Mouse (Mus musculus) macrophage (primary cell): ENCODE measurements at regions not wholly inside any gene's neighbourhood (a gene's known extent, or its start where the extent isn't known, plus 50 kb on each side); places are given as distances from the start of the nearest gene placed in this dataset.
"Not testable (repeated sequence)": the region's sequence is repeated elsewhere in the genome, so short reads cannot be mapped to it uniquely, and the experiment has no call there.

Source experiments
- H3K27ac ChIP-seq: fragments of 350-480 bp; formaldehyde crosslinking; 2 replicates; pipeline ENCODE4 v1.9.0; 2021
- H3K36me3 ChIP-seq: fragments of 350-480 bp; formaldehyde crosslinking; 2 replicates; pipeline ENCODE4 v1.9.0; 2021; ENCODE audit errors: inconsistent target
- H3K4me3 ChIP-seq: fragments of 350-480 bp; formaldehyde crosslinking; 2 replicates; pipeline ENCODE4 v1.9.0; 2021; ENCODE audit errors: inconsistent target
- H3K79me2 ChIP-seq: fragments of 350-480 bp; formaldehyde crosslinking; 2 replicates; pipeline ENCODE4 v1.9.0; 2021; ENCODE audit errors: inconsistent target
- WGBS: methylation state at CpG from one replicate; pipeline ENCODE4 v1.1.7; 2026; ENCODE audit warnings: inconsistent platforms; ENCODE audit not compliant: missing documents; 5-methylcytosine and 5-hydroxymethylcytosine counted together

DNA sequence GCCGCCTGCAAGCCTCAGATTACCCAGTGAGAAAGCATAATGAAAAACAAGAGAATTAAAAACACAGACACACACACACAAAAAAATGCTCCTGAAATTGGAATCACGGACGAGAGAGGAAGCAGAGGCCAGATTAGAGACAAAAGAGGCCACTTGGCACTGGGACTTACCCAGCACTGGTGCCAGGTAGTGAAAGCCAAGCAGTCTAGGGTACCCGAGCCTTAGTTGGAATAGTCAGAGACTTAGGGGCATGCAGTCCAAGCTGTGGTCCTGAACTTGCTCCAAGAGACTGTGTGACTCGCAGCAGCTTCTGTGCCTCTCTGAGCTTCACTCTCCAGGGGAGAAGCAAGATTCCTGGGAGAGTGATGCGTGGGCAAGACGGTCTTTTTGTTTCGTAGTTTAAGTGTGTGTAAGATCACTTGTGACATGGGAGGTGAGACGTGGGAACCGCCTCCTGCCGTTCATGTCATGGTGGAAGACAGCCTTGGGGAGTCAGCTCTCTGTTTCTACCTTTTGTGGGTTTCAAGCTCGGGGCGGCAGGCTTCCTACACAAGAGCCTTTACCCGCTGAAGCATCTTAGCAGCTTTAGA is 420.8 kb downstream of the Ptpru start:
- H3K79me2 ChIP-seq: no peaks in the 10 kb centered on the region
- no peaks in the 10 kb centered on the region for H3K36me3 ChIP-seq
- H3K27ac ChIP-seq: no peak overlapping the region
- WGBS: 82% methylated on average over 13 of the region's 14 CpGs
- no peak overlapping the region for H3K4me3 ChIP-seq

DNA sequence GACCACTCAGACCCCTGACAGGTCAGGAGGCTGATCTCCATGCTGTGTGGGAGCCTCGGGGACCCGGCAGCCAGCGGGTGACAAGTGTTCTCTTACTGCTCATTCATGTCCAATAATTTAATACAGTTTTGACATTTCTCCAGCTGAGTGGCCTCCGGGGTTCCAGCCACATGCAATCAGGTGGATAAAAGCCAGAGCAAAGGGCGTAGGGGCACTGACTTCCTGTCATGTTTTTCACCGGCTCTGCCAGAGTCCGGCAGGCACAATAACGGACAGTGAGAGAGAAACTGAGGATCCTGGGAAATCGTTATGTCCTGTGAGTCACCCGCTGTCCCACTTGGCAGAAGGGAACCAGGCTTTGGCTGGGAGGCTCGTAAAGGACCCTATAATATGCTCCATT is 412.8 kb downstream of the Ptpru start:
- H3K79me2 ChIP-seq: no peaks in the 10 kb centered on the region
- no peaks in the 10 kb centered on the region for H3K36me3 ChIP-seq
- no peak overlapping the region for H3K27ac ChIP-seq
- 62% methylated on average over 11 of the region's 11 CpGs for WGBS
- H3K4me3 ChIP-seq: no peak overlapping the region

DNA sequence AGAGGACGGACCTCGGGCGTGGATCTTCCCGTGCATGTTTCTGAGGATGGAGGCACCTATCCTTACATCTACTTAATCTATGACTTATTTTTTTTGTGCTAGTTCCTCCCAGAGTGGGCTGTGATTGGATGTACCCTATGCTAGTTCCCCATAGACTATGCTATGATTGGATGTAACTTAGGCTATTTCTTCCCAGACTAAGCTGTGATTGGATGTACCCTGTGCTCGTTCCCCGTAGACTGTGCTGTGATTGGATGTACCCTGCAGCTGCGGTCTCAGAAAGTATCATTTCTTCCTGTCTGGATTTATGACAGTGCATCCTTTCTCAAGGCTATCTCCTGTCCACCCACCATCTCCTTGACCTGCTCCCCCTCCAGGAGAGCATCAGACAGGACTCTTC is 410.2 kb downstream of the Ptpru start:
- H3K4me3 ChIP-seq: no peak overlapping the region
- H3K79me2 ChIP-seq: no peaks in the 10 kb centered on the region
- 88% methylated on average over 7 of the region's 7 CpGs for WGBS
- H3K36me3 ChIP-seq: no peaks in the 10 kb centered on the region
- H3K27ac ChIP-seq: no peak overlapping the region

DNA sequence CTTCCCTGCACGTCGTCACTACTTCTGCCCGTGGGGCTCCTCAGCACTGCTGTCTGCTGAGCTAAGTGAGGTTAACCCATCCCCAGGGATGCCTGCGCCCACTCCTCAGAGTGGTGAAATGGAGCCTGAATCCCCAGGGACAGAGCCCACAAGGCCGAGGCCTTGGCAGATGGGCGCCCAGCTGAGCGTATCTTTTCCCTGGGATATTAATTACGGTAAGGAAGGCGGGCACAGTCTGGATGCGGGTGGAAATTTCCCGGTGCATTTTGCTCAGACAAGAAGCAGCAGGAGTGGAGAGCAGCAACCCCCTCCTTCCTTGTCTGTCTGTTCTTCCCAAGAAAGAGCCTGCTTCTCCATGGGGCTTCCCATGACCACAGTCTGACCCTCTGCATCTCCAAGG is 408.7 kb downstream of the Ptpru start:
- no peaks in the 10 kb centered on the region for H3K79me2 ChIP-seq
- no peaks in the 10 kb centered on the region for H3K36me3 ChIP-seq
- WGBS: 86% methylated on average over 11 of the region's 11 CpGs
- H3K27ac ChIP-seq: no peak overlapping the region
- H3K4me3 ChIP-seq: no peak overlapping the region

DNA sequence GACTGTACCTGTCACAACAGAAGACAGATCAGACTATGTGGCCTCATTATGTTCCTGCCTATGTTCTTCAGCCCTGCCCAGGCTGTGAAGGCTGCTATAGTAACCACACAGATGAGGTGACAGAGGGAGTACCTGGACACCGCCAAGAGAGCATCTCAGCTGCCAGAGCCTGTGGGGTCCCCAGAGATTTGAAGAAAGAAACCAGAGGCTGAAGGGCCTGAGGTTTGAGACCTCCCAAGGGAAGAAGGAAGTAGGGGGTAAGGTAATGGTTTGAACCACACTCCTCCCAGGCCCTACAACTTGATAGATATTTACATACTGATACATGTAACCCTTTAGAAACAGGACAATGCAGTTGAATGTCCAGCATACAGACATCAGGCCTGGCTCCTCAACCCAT is 407.7 kb downstream of the Ptpru start:
- Histone ChIP-seq H3K79me2 (no peaks in the 10 kb centered on the region), H3K4me3 (no peak overlapping the region), H3K27ac (no peak overlapping the region), H3K36me3 (no peaks in the 10 kb centered on the region)
- WGBS: 64% methylated on average over 1 of the region's 1 CpGs

DNA sequence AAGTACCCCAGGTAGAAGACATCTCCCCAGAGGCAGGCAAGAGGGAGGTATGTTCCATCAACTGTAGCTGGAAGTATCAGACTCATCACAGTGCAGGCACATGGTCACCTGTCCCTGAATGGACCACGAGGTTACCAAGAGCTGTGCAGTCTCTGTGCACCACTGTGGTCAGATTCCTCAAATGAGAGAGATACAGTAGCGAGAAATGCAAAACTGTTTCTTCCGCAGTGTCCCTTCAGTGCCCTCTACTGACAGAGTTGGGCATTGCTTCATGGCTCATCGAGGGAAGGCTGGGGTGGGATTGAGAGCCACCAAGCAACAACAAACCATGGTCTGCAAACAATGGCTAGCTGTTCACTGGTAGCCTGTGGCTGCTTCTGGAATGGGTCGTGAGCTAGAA is 406.9 kb downstream of the Ptpru start:
- 5% methylated on average over 5 of the region's 5 CpGs for WGBS
- Histone ChIP-seq H3K36me3 (no peaks in the 10 kb centered on the region), H3K27ac (no peak overlapping the region), H3K4me3 (no peak overlapping the region), H3K79me2 (no peaks in the 10 kb centered on the region)

DNA sequence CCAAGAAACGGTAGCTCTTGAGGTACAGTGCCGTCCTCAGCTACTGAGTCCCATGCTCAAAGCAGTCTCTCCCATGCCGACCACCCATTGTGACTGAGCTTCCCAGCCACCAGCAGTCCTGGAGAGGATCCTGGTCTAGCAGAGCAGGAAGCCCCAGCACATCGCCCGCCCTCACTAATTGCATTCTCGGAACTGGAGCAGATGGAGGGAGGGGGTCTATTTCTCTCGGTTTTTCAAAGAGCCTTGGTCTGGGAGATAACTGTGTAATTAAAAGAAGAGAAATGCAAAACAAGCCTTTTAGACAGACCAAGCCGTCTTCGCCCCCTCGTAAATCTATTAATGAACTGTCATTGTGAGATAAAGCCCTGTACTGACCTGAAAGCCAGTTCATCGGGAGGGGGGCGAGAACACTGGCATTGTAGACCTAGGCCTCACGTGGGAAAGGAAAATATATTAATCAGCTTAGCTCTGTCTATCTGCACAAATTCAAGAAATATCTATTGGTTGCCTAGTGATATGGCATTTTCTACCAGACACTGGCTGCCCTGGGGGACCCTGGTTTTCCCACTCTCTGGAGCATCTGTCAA is 405.4 kb downstream of the Ptpru start:
- Histone ChIP-seq H3K79me2 (no peaks in the 10 kb centered on the region), H3K27ac (no peak overlapping the region), H3K4me3 (no peak overlapping the region), H3K36me3 (no peaks in the 10 kb centered on the region)
- WGBS: 82% methylated on average over 13 of the region's 13 CpGs

GRCm38 (mm10) chr4:131435222-131435621 is 402.9 kb downstream of the Ptpru start:
- H3K79me2 ChIP-seq: no peaks in the 10 kb centered on the region
- H3K36me3 ChIP-seq: no peaks in the 10 kb centered on the region
- H3K27ac ChIP-seq: no peak overlapping the region
- H3K4me3 ChIP-seq: no peak overlapping the region
- WGBS: 88% methylated on average over 12 of the region's 12 CpGs

GRCm38 (mm10) chr4:131438403-131438802 is 399.7 kb downstream of the Ptpru start:
- Histone ChIP-seq H3K27ac (no peak overlapping the region), H3K4me3 (no peak overlapping the region), H3K79me2 (no peaks in the 10 kb centered on the region), H3K36me3 (no peaks in the 10 kb centered on the region)
- WGBS: 70% methylated on average over 2 of the region's 2 CpGs

DNA sequence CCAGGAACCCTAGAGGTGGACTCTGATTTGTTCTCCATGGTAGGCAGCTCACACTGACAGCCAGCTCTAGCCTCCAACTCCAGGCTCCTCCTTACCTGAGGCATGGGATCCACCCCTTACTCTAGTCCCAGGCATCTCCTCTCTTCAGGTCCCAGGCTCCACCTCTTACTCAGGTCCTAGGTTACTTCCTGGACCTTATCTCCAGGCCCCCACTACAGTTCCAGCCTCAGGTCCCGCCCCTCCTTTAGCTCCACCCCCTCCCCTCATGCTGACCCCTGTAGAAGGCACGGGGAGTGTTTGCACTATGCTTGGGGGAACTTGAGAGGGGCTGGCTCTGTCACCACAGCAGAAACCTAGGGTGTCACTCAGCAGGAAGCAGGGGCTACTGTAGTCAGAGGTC is 399.2 kb downstream of the Ptpru start:
- no peak overlapping the region for H3K4me3 ChIP-seq
- WGBS: 42% methylated on average over 2 of the region's 2 CpGs
- no peaks in the 10 kb centered on the region for H3K79me2 ChIP-seq
- H3K36me3 ChIP-seq: no peaks in the 10 kb centered on the region
- no peak overlapping the region for H3K27ac ChIP-seq

DNA sequence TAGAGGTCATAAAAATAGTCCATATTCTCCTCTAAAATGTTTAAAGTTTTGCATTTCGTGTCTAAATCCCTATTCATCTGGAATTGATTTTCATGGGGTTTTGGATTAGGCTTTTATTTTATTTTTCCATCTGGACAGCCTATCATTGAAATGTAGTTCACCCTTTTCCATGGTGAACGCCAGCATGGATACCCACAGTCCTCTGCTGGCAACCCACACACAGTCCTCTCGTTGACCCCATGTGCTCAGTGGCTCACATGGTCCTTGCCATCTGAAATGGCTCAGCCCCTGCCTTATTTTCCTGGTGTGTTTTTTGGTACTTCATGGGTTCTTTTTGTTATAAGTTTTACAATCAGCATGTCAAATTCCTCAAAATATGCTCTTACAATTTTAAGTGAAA is 397.2 kb downstream of the Ptpru start:
- no peak overlapping the region for H3K4me3 ChIP-seq
- no peak overlapping the region for H3K27ac ChIP-seq
- no peaks in the 10 kb centered on the region for H3K36me3 ChIP-seq
- WGBS: 87% methylated on average over 3 of the region's 3 CpGs
- no peaks in the 10 kb centered on the region for H3K79me2 ChIP-seq

DNA sequence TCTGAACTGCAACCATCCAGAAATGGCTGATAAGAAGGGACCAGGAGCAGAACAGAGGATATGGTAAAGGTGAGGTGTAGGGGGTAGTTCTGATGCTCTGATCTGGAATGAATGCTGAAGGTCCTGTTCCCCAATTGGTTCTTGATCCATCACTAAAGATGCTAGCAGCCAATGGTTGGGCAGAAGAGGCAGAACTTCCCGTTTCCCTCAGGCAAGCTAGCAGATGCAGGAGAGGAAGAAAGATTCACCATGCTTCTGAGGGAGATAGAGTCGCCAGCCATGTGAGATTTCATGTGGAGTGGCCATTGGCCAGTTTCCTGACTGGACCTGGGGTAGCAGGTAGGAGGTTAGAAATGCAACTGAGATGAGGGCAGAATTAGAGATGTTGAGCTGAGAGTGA is 394.6 kb downstream of the Ptpru start:
- no peaks in the 10 kb centered on the region for H3K36me3 ChIP-seq
- H3K79me2 ChIP-seq: no peaks in the 10 kb centered on the region
- no peak overlapping the region for H3K27ac ChIP-seq
- no peak overlapping the region for H3K4me3 ChIP-seq
- 66% methylated on average over 2 of the region's 2 CpGs for WGBS

DNA sequence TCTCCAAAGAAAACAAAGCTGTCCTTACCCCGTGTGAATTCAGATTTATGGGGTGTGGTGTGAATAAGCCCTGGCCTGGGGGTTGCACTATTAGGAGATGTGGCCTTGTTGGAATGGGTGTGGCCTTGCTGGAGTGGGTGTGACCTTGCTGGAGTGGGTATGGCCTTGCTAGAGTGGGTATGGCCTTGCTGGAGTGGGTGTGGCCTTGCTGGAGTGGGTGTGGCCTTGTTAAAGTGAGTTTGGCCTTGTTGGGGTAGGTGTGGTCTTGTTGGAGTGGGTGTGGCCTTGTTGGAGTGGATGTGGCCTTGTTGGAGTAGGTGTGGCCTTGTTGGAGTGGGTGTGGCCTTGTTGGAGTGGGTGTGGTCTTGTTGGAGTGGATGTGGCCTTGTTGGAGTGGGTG is 387.8 kb downstream of the Ptpru start:
- not testable (repeated sequence) for H3K27ac ChIP-seq, H3K4me3 ChIP-seq, H3K36me3 ChIP-seq, H3K79me2 ChIP-seq
- WGBS: 80% methylated on average over 1 of the region's 1 CpGs

DNA sequence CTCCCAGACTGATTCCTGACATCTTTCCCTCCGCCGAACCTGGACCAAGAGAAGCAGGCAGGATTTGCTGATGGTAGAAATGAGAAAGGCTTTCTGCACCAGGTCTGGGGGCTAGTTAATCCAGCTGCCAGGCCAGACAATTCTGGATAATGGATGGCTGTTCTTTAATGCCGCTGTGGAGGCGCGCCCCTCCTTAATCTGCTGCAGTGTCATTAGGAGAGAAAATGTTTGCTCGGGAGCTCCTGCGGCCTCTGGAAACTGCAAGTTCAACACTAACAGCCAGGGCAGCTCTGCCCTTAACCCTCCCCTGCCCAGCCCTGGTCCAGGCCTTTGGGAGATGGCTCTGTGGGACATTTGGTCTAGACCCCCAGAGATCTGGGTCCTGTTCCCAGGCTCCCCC is 380.5 kb downstream of the Ptpru start:
- Histone ChIP-seq H3K4me3 (no peak overlapping the region), H3K27ac (no peak overlapping the region), H3K79me2 (no peaks in the 10 kb centered on the region), H3K36me3 (no peaks in the 10 kb centered on the region)
- WGBS: 84% methylated on average over 7 of the region's 7 CpGs

- no peaks in the 10 kb centered on the region for H3K79me2 ChIP-seq
- H3K4me3 ChIP-seq: no peak overlapping the region
- 97% methylated on average over 5 of the region's 5 CpGs for WGBS
- no peaks in the 10 kb centered on the region for H3K36me3 ChIP-seq
- no peak overlapping the region for H3K27ac ChIP-seq
Measured at GRCm38 (mm10) chr4:131459746-131460145, 378.3 kb downstream of the Ptpru start.

GRCm38 (mm10) chr4:131461312-131461711 is 376.8 kb downstream of the Ptpru start:
- no peak overlapping the region for H3K4me3 ChIP-seq
- no peaks in the 10 kb centered on the region for H3K36me3 ChIP-seq
- no peak overlapping the region for H3K27ac ChIP-seq
- H3K79me2 ChIP-seq: no peaks in the 10 kb centered on the region
- WGBS: 71% methylated on average over 4 of the region's 4 CpGs
